19 mouse cellular contexts compared by ENCODE assay signal in genomic region chr3:146842766-146843165, GRCm38 (mm10). TPM values are rescaled to one million over a fixed set of nuclear protein-coding genes. Genes with fewer than 3 reads are reported as not detected.
A peak's percentile ranks its signal among the peaks of the same experiment; 100 is the strongest.
DNase-seq lines count a peak whose midpoint lies in the region; ATAC-seq and TF ChIP-seq lines count a peak whose summit lies in the region.
"Had no signal": no experiment of that assay in that cellular context is flagged by ENCODE, and none has a peak within 500 bp of the region (broad histone marks: within the 10 kb centered on the region; RNA-seq: fewer than 3 reads in every experiment).

No protein-coding gene starts in this region.

- no peak for DNase-seq in gastrocnemius, adult 2 months
- DNase-seq in gastrocnemius, adult 8-10 months (ENCODE audit: low spot score in 2 of 2), result no peak
- DNase-seq in kidney, adult 18-20 months, result peak; percentile 9
- no peak for DNase-seq in lung, postnatal 4 days
- no peak for DNase-seq in retina, postnatal 1 day
- DNase-seq: adrenal gland, postnatal 25 days; cerebellum, adult 8-10 months; forebrain, postnatal 0 days; liver, embryonic 13.5 days; right cerebral cortex, postnatal 4 days; thymus, postnatal 4 days had no signal

- no peaks in the 10 kb centered on the region for H3K36me3 ChIP-seq in kidney, embryonic 15.5 days
- no peaks in the 10 kb centered on the region for H3K36me3 ChIP-seq in lung, embryonic 15.5 days
- no peaks in the 10 kb centered on the region for H3K36me3 ChIP-seq in midbrain, embryonic 13.5 days
- H3K36me3 ChIP-seq: heart, embryonic 13.5 days; limb, embryonic 10.5 days; liver, embryonic 13.5 days; midbrain, embryonic 12.5 days; neural tube, embryonic 15.5 days had no signal

- 25% methylated on average over 3 of the region's 3 CpGs for WGBS in kidney, embryonic 15.5 days
- 22% methylated on average over 3 of the region's 3 CpGs for WGBS in lung, embryonic 15.5 days
- 73% methylated on average over 3 of the region's 3 CpGs for WGBS in midbrain, embryonic 13.5 days

- intact Hi-C loops in gastrocnemius, adult 2 months (cut with DNase I), result no loop called here

- H3K4me2 ChIP-seq in kidney, embryonic 15.5 days, result no peak overlapping the region
- H3K4me2 ChIP-seq in lung, embryonic 15.5 days, result no peak overlapping the region
- no peak overlapping the region for H3K4me2 ChIP-seq in midbrain, embryonic 13.5 days (replicated peaks)
- H3K4me2 ChIP-seq: heart, embryonic 13.5 days; liver, embryonic 13.5 days; midbrain, embryonic 12.5 days; neural tube, embryonic 15.5 days had no signal

- H3K4me3 ChIP-seq in gastrocnemius, adult 2 months, result no peak overlapping the region; the same call in 1 of the 2 replicates
- no peak overlapping the region for H3K4me3 ChIP-seq in kidney, embryonic 15.5 days (replicated peaks)
- H3K4me3 ChIP-seq in lung, embryonic 15.5 days, result no peak overlapping the region
- H3K4me3 ChIP-seq in midbrain, embryonic 13.5 days (replicated peaks), result no peak overlapping the region
- H3K4me3 ChIP-seq: heart, embryonic 13.5 days; limb, embryonic 10.5 days; liver, embryonic 13.5 days; midbrain, embryonic 12.5 days; myocyte; neural tube, embryonic 15.5 days had no signal

- TF ChIP-seq CTCF in gastrocnemius, adult 2 months (IDR thresholded peaks at IDR 0.05), result no peak

- H3K9me3 ChIP-seq in kidney, embryonic 15.5 days (replicated peaks), result no peaks in the 10 kb centered on the region
- H3K9me3 ChIP-seq in lung, embryonic 15.5 days, result no peaks in the 10 kb centered on the region
- H3K9me3 ChIP-seq in midbrain, embryonic 13.5 days, result no peaks in the 10 kb centered on the region
- H3K9me3 ChIP-seq: heart, embryonic 13.5 days; limb, embryonic 10.5 days; liver, embryonic 13.5 days; midbrain, embryonic 12.5 days; neural tube, embryonic 15.5 days had no signal

- H3K27me3 ChIP-seq in kidney, embryonic 15.5 days, result no peaks in the 10 kb centered on the region
- no peaks in the 10 kb centered on the region for H3K27me3 ChIP-seq in lung, embryonic 15.5 days
- no peaks in the 10 kb centered on the region for H3K27me3 ChIP-seq in midbrain, embryonic 13.5 days
- H3K27me3 ChIP-seq: heart, embryonic 13.5 days; liver, embryonic 13.5 days; midbrain, embryonic 12.5 days; neural tube, embryonic 15.5 days had no signal

- no peak for ATAC-seq in kidney, embryonic 15.5 days (replicated peaks; ENCODE audit: low FRiP score)
- ATAC-seq in lung, embryonic 15.5 days (ENCODE audit: borderline replicate concordance, extremely low read depth, low FRiP score, low TSS enrichment), result 0 out of 2 replicates have a peak, but pooled peaks have one; percentile 23
- no peak for ATAC-seq in midbrain, embryonic 13.5 days
- ATAC-seq: forebrain, postnatal 0 days had no signal

- H3K4me1 ChIP-seq in kidney, embryonic 15.5 days, result no peaks in the 10 kb centered on the region
- H3K4me1 ChIP-seq in lung, embryonic 15.5 days, result 0 out of 2 replicates have a peak, but pooled peaks cover 3% of the 10 kb centered on the region
- no peaks in the 10 kb centered on the region for H3K4me1 ChIP-seq in midbrain, embryonic 13.5 days (replicated peaks)
- H3K4me1 ChIP-seq: heart, embryonic 13.5 days; liver, embryonic 13.5 days; midbrain, embryonic 12.5 days; neural tube, embryonic 15.5 days had no signal

- H3K27ac ChIP-seq in gastrocnemius, adult 2 months, result peak overlapping the region; percentile 59
- no peak overlapping the region for H3K27ac ChIP-seq in kidney, embryonic 15.5 days
- no peak overlapping the region for H3K27ac ChIP-seq in lung, embryonic 15.5 days
- H3K27ac ChIP-seq in midbrain, embryonic 13.5 days, result no peak overlapping the region
- H3K27ac ChIP-seq: heart, embryonic 13.5 days; liver, embryonic 13.5 days; midbrain, embryonic 12.5 days; neural tube, embryonic 15.5 days had no signal

- H3K9ac ChIP-seq in kidney, embryonic 15.5 days, result no peak overlapping the region
- H3K9ac ChIP-seq in lung, embryonic 15.5 days, result no peak overlapping the region
- H3K9ac ChIP-seq in midbrain, embryonic 13.5 days (replicated peaks), result no peak overlapping the region
- H3K9ac ChIP-seq: forebrain, postnatal 0 days; heart, embryonic 13.5 days; liver, embryonic 13.5 days; midbrain, embryonic 12.5 days; neural tube, embryonic 15.5 days had no signal

RNA-seq across cellular contexts. Expression of gene Ttll7, which starts 9.4 kb away (rescaled TPM):
- 100 to 1,000 TPM in 1 of 2 experiments, 10 to 100 TPM in 1; 63.7 to 165 TPM for total RNA-seq in gastrocnemius, adult 2 months (2021)
- total RNA-seq in gastrocnemius, adult 8-10 months (2022), result 100 to 1,000 TPM; 104 to 195 (median 155) TPM
- polyA plus RNA-seq in kidney, embryonic 15.5 days (2015; fragmentation: Nextera tagmentation; extraction: Ambion mirVana), result 1.5 and 1.8 TPM in 2 replicates
- 3.4 and 3.5 TPM in 2 replicates for polyA plus RNA-seq in lung, embryonic 15.5 days (2015; fragmentation: Nextera tagmentation; extraction: Ambion mirVana)
- 6.6 and 7.0 TPM in 2 replicates for polyA plus RNA-seq in midbrain, embryonic 13.5 days (2015; fragmentation: Nextera tagmentation; extraction: Ambion mirVana)

RNA-seq across cellular contexts. Expression of gene Prkacb, which starts 30.0 kb away (rescaled TPM):
- total RNA-seq in gastrocnemius, adult 2 months (2021), result 10 to 100 TPM; 44.3 to 45.4 TPM
- 10 to 100 TPM; 42.4 to 46.6 (median 43.7) TPM for total RNA-seq in gastrocnemius, adult 8-10 months (2022)
- 60.9 and 62.5 TPM in 2 replicates for polyA plus RNA-seq in kidney, embryonic 15.5 days (2015; fragmentation: Nextera tagmentation; extraction: Ambion mirVana)
- 63.3 and 64.5 TPM in 2 replicates for polyA plus RNA-seq in lung, embryonic 15.5 days (2015; fragmentation: Nextera tagmentation; extraction: Ambion mirVana)
- 119 and 126 TPM in 2 replicates for polyA plus RNA-seq in midbrain, embryonic 13.5 days (2015; fragmentation: Nextera tagmentation; extraction: Ambion mirVana)
